12 mouse cellular contexts compared by ENCODE assay signal in the genomic region with DNA sequence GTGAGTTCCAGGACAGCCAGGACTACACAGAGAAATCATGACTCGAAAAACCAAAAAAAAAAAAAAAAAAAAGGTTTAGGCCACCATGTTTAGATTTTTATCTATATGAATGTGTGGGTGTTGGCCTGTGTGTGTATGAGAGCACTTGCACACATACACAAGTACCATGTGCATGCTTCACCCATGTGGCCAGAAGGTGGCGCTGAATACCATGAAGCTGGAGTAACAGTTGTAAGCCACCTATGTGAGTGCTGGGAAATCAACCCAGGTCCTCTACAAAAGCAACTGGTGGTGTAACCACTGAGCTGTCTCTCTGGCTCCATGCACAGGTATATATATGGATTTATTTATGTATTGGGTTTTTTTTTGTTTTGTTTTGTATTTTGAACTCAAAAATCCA. TPM values are rescaled to one million over a fixed set of nuclear protein-coding genes. Genes with fewer than 3 reads are reported as not detected.
DNase-seq lines count a peak whose midpoint lies in the region; ATAC-seq and TF ChIP-seq lines count a peak whose summit lies in the region.
"Had no signal": no experiment of that assay in that cellular context is flagged by ENCODE, and none has a peak within 500 bp of the region (broad histone marks: within the 10 kb centered on the region; RNA-seq: fewer than 3 reads in every experiment).

No protein-coding gene starts in this region.

- 45% methylated on average over 2 of the region's 2 CpGs for WGBS in midbrain, postnatal 0 days
- 43% methylated on average over 2 of the region's 2 CpGs for WGBS in midbrain, embryonic 13.5 days
- 49% methylated on average over 2 of the region's 2 CpGs for WGBS in midbrain, embryonic 11.5 days

- no peak for ATAC-seq in midbrain, postnatal 0 days (ENCODE audit: low FRiP score)
- ATAC-seq in midbrain, embryonic 13.5 days = no peak
- no peak for ATAC-seq in midbrain, embryonic 11.5 days (ENCODE audit: low FRiP score)

- no peak overlapping the region for H3K4me2 ChIP-seq in midbrain, postnatal 0 days (ENCODE audit: low read depth, low read length, poor library complexity, severe bottlenecking)
- H3K4me2 ChIP-seq in midbrain, embryonic 13.5 days (replicated peaks) = no peak overlapping the region
- no peak overlapping the region for H3K4me2 ChIP-seq in midbrain, embryonic 11.5 days
- H3K4me2 ChIP-seq: lung, embryonic 15.5 days; neural tube, embryonic 12.5 days had no signal

- H3K27ac ChIP-seq in midbrain, postnatal 0 days (ENCODE audit: low read depth, low read length) = no peak overlapping the region
- no peak overlapping the region for H3K27ac ChIP-seq in midbrain, embryonic 13.5 days
- no peak overlapping the region for H3K27ac ChIP-seq in midbrain, embryonic 11.5 days (ENCODE audit: low read depth, low read length)
- H3K27ac ChIP-seq: lung, embryonic 15.5 days; neural tube, embryonic 12.5 days had no signal

- no peak overlapping the region for H3K9ac ChIP-seq in midbrain, postnatal 0 days (replicated peaks; ENCODE audit: low read length, poor library complexity, severe bottlenecking)
- H3K9ac ChIP-seq in midbrain, embryonic 13.5 days (replicated peaks) = no peak overlapping the region
- no peak overlapping the region for H3K9ac ChIP-seq in midbrain, embryonic 11.5 days (ENCODE audit: low read length)
- H3K9ac ChIP-seq: lung, embryonic 15.5 days; neural tube, embryonic 12.5 days had no signal

- no peaks in the 10 kb centered on the region for H3K4me1 ChIP-seq in midbrain, postnatal 0 days (ENCODE audit: insufficient read depth, low read length)
- H3K4me1 ChIP-seq in midbrain, embryonic 13.5 days (replicated peaks) = peaks cover 8% of the 10 kb centered on the region; the same call in 1 of the 2 replicates
- peaks cover 3% of the 10 kb centered on the region; the same call in 1 of the 2 replicates for H3K4me1 ChIP-seq in midbrain, embryonic 11.5 days (ENCODE audit: control insufficient read depth, insufficient read depth, low read length)

- no peak overlapping the region for H3K4me3 ChIP-seq in midbrain, postnatal 0 days (ENCODE audit: low read depth, low read length)
- no peak overlapping the region for H3K4me3 ChIP-seq in midbrain, embryonic 13.5 days (replicated peaks)
- no peak overlapping the region for H3K4me3 ChIP-seq in midbrain, embryonic 11.5 days (ENCODE audit: low read depth, low read length)
- H3K4me3 ChIP-seq: lung, embryonic 15.5 days; neural tube, embryonic 12.5 days had no signal

- H3K27me3 ChIP-seq in midbrain, postnatal 0 days (ENCODE audit: insufficient read depth, low read length) = no peaks in the 10 kb centered on the region
- H3K27me3 ChIP-seq in midbrain, embryonic 13.5 days = no peaks in the 10 kb centered on the region
- no peaks in the 10 kb centered on the region for H3K27me3 ChIP-seq in midbrain, embryonic 11.5 days (ENCODE audit: control insufficient read depth, insufficient read depth, low read length)
- H3K27me3 ChIP-seq: lung, embryonic 15.5 days; neural tube, embryonic 12.5 days had no signal

- H3K36me3 ChIP-seq in midbrain, postnatal 0 days (ENCODE audit: insufficient read depth, low read length) = peaks cover 6% of the 10 kb centered on the region
- peaks cover 12% of the 10 kb centered on the region for H3K36me3 ChIP-seq in midbrain, embryonic 13.5 days
- H3K36me3 ChIP-seq in midbrain, embryonic 11.5 days (ENCODE audit: control insufficient read depth, insufficient read depth, low read length) = no peaks in the 10 kb centered on the region

- H3K9me3 ChIP-seq in midbrain, postnatal 0 days (ENCODE audit: low read length) = no peaks in the 10 kb centered on the region
- H3K9me3 ChIP-seq in midbrain, embryonic 13.5 days = no peaks in the 10 kb centered on the region
- no peaks in the 10 kb centered on the region for H3K9me3 ChIP-seq in midbrain, embryonic 11.5 days (ENCODE audit: control insufficient read depth, low read length)
- H3K9me3 ChIP-seq: G1E; lung, embryonic 15.5 days had no signal

- peak; percentile 61 for DNase-seq in embryo, embryonic 10 days (ENCODE audit: low spot score)
- DNase-seq in embryo, embryonic 11 days = no peak
- DNase-seq in midbrain, postnatal 0 days (ENCODE audit: low spot score) = no peak
- peak; percentile 67 for DNase-seq in induced T-regulatory cell, adult 2 months (ENCODE audit: low read depth)
- peak; percentile 47 for DNase-seq in thymus, postnatal 25 days
- no peak for DNase-seq in midbrain, embryonic 11.5 days (ENCODE audit: low spot score, missing footprints)
- DNase-seq in cerebellum, adult 11 months = no peak
- DNase-seq: cerebellum, adult 8-10 months had no signal

- TF ChIP-seq CTCF in midbrain, postnatal 0 days (IDR thresholded peaks at IDR 0.05) = peak; percentile 39

RNA-seq across cellular contexts. Expression of gene Creb3l3, which starts 11.7 kb away (rescaled TPM):
- 0.28 and 1.6 TPM in 2 replicates for total RNA-seq in midbrain, postnatal 0 days (2014; rRNA removed)
- polyA plus RNA-seq in midbrain, postnatal 0 days (2015; fragmentation: Nextera tagmentation; extraction: Ambion mirVana) = 0.62 and 0.81 TPM in 2 replicates
- 0.12 and 0.20 TPM in 2 replicates for polyA plus RNA-seq in midbrain, embryonic 13.5 days (2015; fragmentation: Nextera tagmentation; extraction: Ambion mirVana)
- 0.08 and 0.34 TPM in 2 replicates for polyA plus RNA-seq in midbrain, embryonic 11.5 days (2014; fragmentation: Nextera tagmentation; extraction: Ambion mirVana)
- total RNA-seq: G1E had no signal
- polyA plus RNA-seq: G1E had no signal

RNA-seq across cellular contexts. Expression of gene Thop1, which starts 17.2 kb away (rescaled TPM):
- 59.9 and 67.1 TPM in 2 replicates for total RNA-seq in midbrain, postnatal 0 days (2014; rRNA removed)
- 35.2 and 35.8 TPM in 2 replicates for polyA plus RNA-seq in midbrain, postnatal 0 days (2015; fragmentation: Nextera tagmentation; extraction: Ambion mirVana)
- polyA plus RNA-seq in midbrain, embryonic 13.5 days (2015; fragmentation: Nextera tagmentation; extraction: Ambion mirVana) = 44.9 and 48.5 TPM in 2 replicates
- 44.1 and 51.4 TPM in 2 replicates for polyA plus RNA-seq in midbrain, embryonic 11.5 days (2014; fragmentation: Nextera tagmentation; extraction: Ambion mirVana)

RNA-seq across cellular contexts. Expression of gene Map2k2, which starts 18.7 kb away (rescaled TPM):
- total RNA-seq in midbrain, postnatal 0 days (2014; rRNA removed) = 256 and 261 TPM in 2 replicates
- 210 and 218 TPM in 2 replicates for polyA plus RNA-seq in midbrain, postnatal 0 days (2015; fragmentation: Nextera tagmentation; extraction: Ambion mirVana)
- 220 and 243 TPM in 2 replicates for polyA plus RNA-seq in midbrain, embryonic 13.5 days (2015; fragmentation: Nextera tagmentation; extraction: Ambion mirVana)
- polyA plus RNA-seq in midbrain, embryonic 11.5 days (2014; fragmentation: Nextera tagmentation; extraction: Ambion mirVana) = 189 and 210 TPM in 2 replicates

RNA-seq across cellular contexts. Expression of gene Sgta, which starts 27.0 kb away (rescaled TPM):
- total RNA-seq in midbrain, postnatal 0 days (2014; rRNA removed) = 216 and 236 TPM in 2 replicates
- 325 and 348 TPM in 2 replicates for polyA plus RNA-seq in midbrain, postnatal 0 days (2015; fragmentation: Nextera tagmentation; extraction: Ambion mirVana)
- polyA plus RNA-seq in midbrain, embryonic 13.5 days (2015; fragmentation: Nextera tagmentation; extraction: Ambion mirVana) = 316 and 322 TPM in 2 replicates
- polyA plus RNA-seq in midbrain, embryonic 11.5 days (2014; fragmentation: Nextera tagmentation; extraction: Ambion mirVana) = 200 and 232 TPM in 2 replicates

RNA-seq across cellular contexts. Expression of gene Zbtb7a, which starts 48.0 kb away (rescaled TPM):
- total RNA-seq in midbrain, postnatal 0 days (2014; rRNA removed) = 23.6 and 29.5 TPM in 2 replicates
- 16.1 and 18.0 TPM in 2 replicates for polyA plus RNA-seq in midbrain, postnatal 0 days (2015; fragmentation: Nextera tagmentation; extraction: Ambion mirVana)
- polyA plus RNA-seq in midbrain, embryonic 13.5 days (2015; fragmentation: Nextera tagmentation; extraction: Ambion mirVana) = 13.2 and 15.2 TPM in 2 replicates
- 5.3 and 5.6 TPM in 2 replicates for polyA plus RNA-seq in midbrain, embryonic 11.5 days (2014; fragmentation: Nextera tagmentation; extraction: Ambion mirVana)

Comparison
In these comparisons a context has a peak if more than half of its experiments do, and no peak if none do; other contexts are left out.
1. DNase-seq: peak in embryo, embryonic 10 days (single experiment), induced T-regulatory cell, adult 2 months (single experiment) and thymus, postnatal 25 days (single experiment); none in embryo, embryonic 11 days (single experiment), midbrain, postnatal 0 days (single experiment), midbrain, embryonic 11.5 days (single experiment) and cerebellum, adult 11 months (single experiment).